Mouse (Mus musculus) forebrain, embryonic 15.5 days (tissue): ENCODE measurements around the gene Gm4871. TPM values are rescaled to one million over a fixed set of nuclear protein-coding genes. Genes with fewer than 3 reads are reported as not detected.
"Not testable (repeated sequence)": the region's sequence is repeated elsewhere in the genome, so short reads cannot be mapped to it uniquely, and the experiment has no call there.

Experiments used
- ATAC-seq: fragments of 200-750 bp; cut with Nextera tagmentation; replicated peaks from 2 replicates; pipeline ENCODE4 v1.8.0; 2017; ENCODE audit warnings: mild to moderate bottlenecking, moderate TSS enrichment, moderate library complexity
- H3K27ac ChIP-seq: fragments of 300-500 bp; sonication (generic); replicated peaks from 2 replicates; pipeline ENCODE4 v1.5.1; 2015; ENCODE audit warnings: mild to moderate bottlenecking, inconsistent platforms
- H3K27me3 ChIP-seq: fragments of 300-500 bp; sonication (generic); 2 replicates; pipeline ENCODE4 v1.6.1; 2015; ENCODE audit warnings: inconsistent platforms
- H3K36me3 ChIP-seq: fragments of 300-500 bp; sonication (generic); 2 replicates; pipeline ENCODE4 v1.6.1; 2015; ENCODE audit warnings: mild to moderate bottlenecking, inconsistent platforms
- H3K4me1 ChIP-seq: fragments of 300-500 bp; sonication (generic); 2 replicates; pipeline ENCODE4 v1.6.1; 2015; ENCODE audit warnings: inconsistent platforms
- H3K4me2 ChIP-seq: fragments of 300-500 bp; sonication (generic); replicated peaks from 2 replicates; pipeline ENCODE4 v1.6.1; 2015; ENCODE audit warnings: mild to moderate bottlenecking, inconsistent platforms
- H3K4me3 ChIP-seq: fragments of 300-500 bp; sonication (generic); 2 replicates; pipeline ENCODE4 v1.5.1; 2015; ENCODE audit warnings: mild to moderate bottlenecking, inconsistent platforms
- H3K9ac ChIP-seq: fragments of 300-500 bp; sonication (generic); replicated peaks from 2 replicates; pipeline ENCODE4 v1.6.1; 2015; ENCODE audit warnings: mild to moderate bottlenecking, inconsistent platforms
- H3K9me3 ChIP-seq: fragments of 300-500 bp; sonication (generic); 2 replicates; pipeline ENCODE4 v1.6.1; 2016; ENCODE audit warnings: inconsistent platforms
- whole genome bisulfite sequencing: fragments of 180-500 bp; shearing (Covaris S2); methylation state at CpG from one replicate; pipeline ENCODE4 v1.1.7; 2015; ENCODE audit warnings: mixed read lengths; 5-methylcytosine and 5-hydroxymethylcytosine counted together
- polyA plus RNA-seq: library from polyadenylated mRNA; unstranded; fragments of >200 nt; fragmentation: Nextera tagmentation; extraction: Ambion mirVana; gene quantifications from 2 replicates; pipeline ENCODE4 v1.2.1, GENCODE M21; 2015

Gene Gm4871
- not detected in 2 replicates for polyA plus RNA-seq

- not testable (repeated sequence) for H3K27me3 ChIP-seq, H3K27ac ChIP-seq, H3K4me2 ChIP-seq, H3K4me3 ChIP-seq, ATAC-seq, H3K4me1 ChIP-seq, H3K36me3 ChIP-seq, H3K9me3 ChIP-seq, H3K9ac ChIP-seq
- WGBS: 77% methylated on average over 5 of the region's 5 CpGs
These were observed at the start of gene Gm4871 for GRCm38 (mm10) chr5:145032391-145032790. Gene Gm4871, minus strand, starts transcription at chr5:145032754.

- Histone ChIP-seq H3K27ac (no peak overlapping the region), H3K36me3 (0 out of 2 replicates have a peak, but pooled peaks cover 4% of the 10 kb centered on the region), H3K27me3 (no peaks in the 10 kb centered on the region), H3K4me3 (no peak overlapping the region), H3K4me2 (no peak overlapping the region), H3K4me1 (peaks cover 11% of the 10 kb centered on the region), H3K9ac (no peak overlapping the region), H3K9me3 (no peaks in the 10 kb centered on the region)
- no peak for ATAC-seq
- 92% methylated on average over 10 of the region's 10 CpGs for WGBS
These were observed 49.5 kb upstream of the Gm4871 start for GRCm38 (mm10) chr5:145081866-145082613.

GRCm38 (mm10) chr5:145075081-145075480, 42.5 kb upstream of the Gm4871 start:
- 51% methylated on average over 3 of the region's 3 CpGs for WGBS
- no peak overlapping the region for H3K9ac ChIP-seq
- no peaks in the 10 kb centered on the region for H3K9me3 ChIP-seq
- H3K27ac ChIP-seq: no peak overlapping the region
- no peaks in the 10 kb centered on the region for H3K36me3 ChIP-seq
- H3K4me1 ChIP-seq: no peaks in the 10 kb centered on the region
- ATAC-seq: no peak
- no peak overlapping the region for H3K4me3 ChIP-seq
- H3K27me3 ChIP-seq: no peaks in the 10 kb centered on the region
- no peak overlapping the region for H3K4me2 ChIP-seq

- Histone ChIP-seq H3K4me1 (no peaks in the 10 kb centered on the region), H3K27ac (no peak overlapping the region), H3K4me3 (no peak overlapping the region), H3K9ac (no peak overlapping the region), H3K36me3 (no peaks in the 10 kb centered on the region), H3K27me3 (no peaks in the 10 kb centered on the region), H3K4me2 (no peak overlapping the region), H3K9me3 (no peaks in the 10 kb centered on the region)
- ATAC-seq: no peak
- 57% methylated on average over 6 of the region's 6 CpGs for WGBS
These were observed 38.8 kb upstream of the Gm4871 start for GRCm38 (mm10) chr5:145071342-145071741.

- H3K9ac ChIP-seq: no peak overlapping the region
- ATAC-seq: peak; percentile 60
- no peaks in the 10 kb centered on the region for H3K27me3 ChIP-seq
- H3K9me3 ChIP-seq: no peaks in the 10 kb centered on the region
- no peak overlapping the region for H3K27ac ChIP-seq
- WGBS: 0% methylated on average over 5 of the region's 5 CpGs
- H3K4me3 ChIP-seq: no peak overlapping the region
- H3K4me1 ChIP-seq: no peaks in the 10 kb centered on the region
- H3K36me3 ChIP-seq: no peaks in the 10 kb centered on the region
- no peak overlapping the region for H3K4me2 ChIP-seq
These were observed 37.2 kb upstream of the Gm4871 start for GRCm38 (mm10) chr5:145069707-145070106.

- Histone ChIP-seq H3K4me2 (no peak overlapping the region), H3K27ac (no peak overlapping the region)
These were observed 36.3 kb upstream of the Gm4871 start for GRCm38 (mm10) chr5:145068863-145069262.

GRCm38 (mm10) chr5:145064765-145065340, 32.3 kb upstream of the Gm4871 start:
- Histone ChIP-seq H3K4me1 (no peaks in the 10 kb centered on the region), H3K4me2 (no peak overlapping the region), H3K27me3 (no peaks in the 10 kb centered on the region), H3K9ac (no peak overlapping the region), H3K36me3 (no peaks in the 10 kb centered on the region), H3K9me3 (no peaks in the 10 kb centered on the region), H3K27ac (no peak overlapping the region), H3K4me3 (no peak overlapping the region)
- 97% methylated on average over 1 of the region's 1 CpGs for WGBS
- ATAC-seq: no peak

More at GRCm38 (mm10) chr5:145068863-145069262, 36.3 kb upstream of the Gm4871 start:
- Histone ChIP-seq H3K4me1 (no peaks in the 10 kb centered on the region), H3K4me3 (no peak overlapping the region), H3K27me3 (no peaks in the 10 kb centered on the region), H3K36me3 (no peaks in the 10 kb centered on the region), H3K9ac (no peak overlapping the region), H3K9me3 (no peaks in the 10 kb centered on the region)
- 71% methylated on average over 3 of the region's 3 CpGs for WGBS
- ATAC-seq: no peak

GRCm38 (mm10) chr5:145059524-145059923, 27.0 kb upstream of the Gm4871 start:
- no peak overlapping the region for H3K4me3 ChIP-seq
- no peak for ATAC-seq
- no peaks in the 10 kb centered on the region for H3K27me3 ChIP-seq
- no peak overlapping the region for H3K9ac ChIP-seq
- WGBS: 84% methylated on average over 2 of the region's 2 CpGs
- no peak overlapping the region for H3K4me2 ChIP-seq
- H3K9me3 ChIP-seq: no peaks in the 10 kb centered on the region
- no peaks in the 10 kb centered on the region for H3K36me3 ChIP-seq
- peaks cover 9% of the 10 kb centered on the region for H3K4me1 ChIP-seq
- no peak overlapping the region for H3K27ac ChIP-seq

- ATAC-seq: no peak
- Histone ChIP-seq H3K36me3 (no peaks in the 10 kb centered on the region), H3K4me2 (no peak overlapping the region), H3K9me3 (no peaks in the 10 kb centered on the region), H3K4me1 (peaks cover 9% of the 10 kb centered on the region), H3K4me3 (no peak overlapping the region), H3K27ac (no peak overlapping the region), H3K27me3 (no peaks in the 10 kb centered on the region), H3K9ac (no peak overlapping the region)
- 87% methylated on average over 7 of the region's 7 CpGs for WGBS
These were observed 26.2 kb upstream of the Gm4871 start for GRCm38 (mm10) chr5:145058722-145059121.

- no peak overlapping the region for H3K4me2 ChIP-seq
- H3K9me3 ChIP-seq: no peaks in the 10 kb centered on the region
- no peaks in the 10 kb centered on the region for H3K27me3 ChIP-seq
- H3K27ac ChIP-seq: no peak overlapping the region
- ATAC-seq: no peak
- peaks cover 9% of the 10 kb centered on the region for H3K4me1 ChIP-seq
- no peak overlapping the region for H3K9ac ChIP-seq
- H3K36me3 ChIP-seq: no peaks in the 10 kb centered on the region
- WGBS: 23% methylated on average over 8 of the region's 8 CpGs
- no peak overlapping the region for H3K4me3 ChIP-seq
These were observed 25.4 kb upstream of the Gm4871 start for GRCm38 (mm10) chr5:145057907-145058306.

- not testable (repeated sequence) for H3K27me3 ChIP-seq, ATAC-seq, H3K9me3 ChIP-seq, H3K27ac ChIP-seq, H3K9ac ChIP-seq, H3K4me1 ChIP-seq, H3K36me3 ChIP-seq, H3K4me3 ChIP-seq, H3K4me2 ChIP-seq
- WGBS: 91% methylated on average over 3 of the region's 3 CpGs
These were observed 21.6 kb upstream of the Gm4871 start for GRCm38 (mm10) chr5:145054187-145054586.

- H3K36me3 ChIP-seq, ATAC-seq, H3K4me2 ChIP-seq, H3K4me1 ChIP-seq, H3K9me3 ChIP-seq, H3K9ac ChIP-seq, H3K27me3 ChIP-seq, H3K27ac ChIP-seq, H3K4me3 ChIP-seq: not testable (repeated sequence)
- WGBS: 68% methylated on average over 3 of the region's 3 CpGs
These were observed 10.1 kb upstream of the Gm4871 start, which contains the start of gene 1700018F24Rik for GRCm38 (mm10) chr5:145042690-145043089. Gene 1700018F24Rik, plus strand, starts transcription at chr5:145042990.
